Mouse (Mus musculus) A20 (cell line): ENCODE results near the gene Hoxa10.

Source experiments
- DNase-seq: peaks from one replicate; pipeline ENCODE4 v3.0.0-alpha.2; 2011; ENCODE audit warnings: low read depth, low spot score

Gene Hoxa10

DNA sequence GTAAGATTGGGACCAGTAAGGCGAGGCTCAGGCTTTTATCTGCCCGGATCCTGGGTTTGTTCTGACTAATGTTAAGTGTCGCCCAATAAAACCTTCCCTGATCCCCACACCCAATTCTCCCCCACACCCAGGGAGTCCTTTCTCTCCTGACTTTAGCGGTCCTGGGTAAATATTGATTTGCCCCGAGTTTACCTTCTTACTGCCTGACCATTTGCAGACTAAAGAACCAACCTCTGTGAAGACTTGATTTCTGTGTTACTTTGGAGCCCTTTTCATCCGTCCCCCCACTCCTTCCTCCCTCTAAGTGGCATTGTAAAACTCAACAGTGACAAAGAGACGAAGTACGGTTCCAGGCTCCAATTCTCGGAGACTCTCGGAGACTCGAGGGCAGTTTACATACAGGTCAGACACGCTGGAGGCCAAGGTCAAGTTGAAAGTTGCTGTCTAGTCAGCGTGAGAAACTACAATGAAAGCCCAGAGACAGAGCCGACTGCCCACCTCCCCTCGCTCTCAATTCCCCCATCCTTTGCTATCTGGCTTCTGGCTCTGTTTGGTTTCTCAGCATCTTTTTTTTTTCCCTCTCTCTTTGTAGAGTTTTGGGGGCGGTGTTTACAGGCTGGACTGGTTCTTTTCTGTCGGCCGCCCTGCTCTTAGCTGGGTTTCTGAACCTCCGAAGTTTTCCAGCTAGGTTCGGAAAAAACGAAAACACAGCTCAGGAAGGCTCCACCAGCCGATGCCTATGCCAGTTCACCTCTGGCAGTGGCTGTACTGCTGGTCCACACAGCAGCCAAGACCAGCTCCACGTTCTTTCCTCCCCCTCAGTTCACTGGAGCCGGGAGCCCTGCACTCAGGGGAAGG is 22.0 kb upstream of the Hoxa10 start:
- DNase-seq = no peak

DNA sequence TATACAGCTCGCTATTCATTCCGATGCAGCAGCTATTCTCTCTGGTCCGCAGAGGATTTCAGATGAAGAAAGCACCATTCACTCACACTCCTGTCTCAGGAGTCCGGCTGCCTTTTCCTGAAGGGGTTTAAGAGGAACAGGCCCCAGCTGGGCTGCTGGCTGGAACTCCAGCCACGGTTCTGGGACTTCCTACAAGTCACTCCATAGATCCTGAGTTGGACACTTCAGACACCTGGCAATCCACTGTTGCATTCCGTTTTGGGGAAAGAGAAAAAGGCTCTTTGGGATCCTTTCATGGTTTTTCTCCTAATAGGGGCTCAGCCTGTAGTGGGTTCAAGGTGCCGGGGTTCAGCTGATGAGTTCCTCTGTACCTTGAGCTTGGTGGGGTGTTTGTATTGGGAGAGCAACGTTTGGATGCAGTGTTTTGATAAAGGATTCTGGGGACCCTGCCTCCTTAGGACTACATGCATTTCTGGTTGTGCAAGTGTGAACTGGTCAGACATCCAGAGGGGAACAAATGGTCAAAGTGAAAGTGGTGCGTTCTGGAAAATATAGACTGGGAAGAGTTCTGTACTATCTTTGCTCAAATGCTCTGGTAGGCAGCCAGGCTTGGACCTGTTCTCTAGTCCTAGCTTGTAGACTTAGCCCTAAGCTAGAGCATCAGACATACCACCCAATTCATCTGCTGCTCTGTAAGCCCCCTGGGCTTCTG is 21.3 kb upstream of the Hoxa10 start:
- DNase-seq = peak; percentile 20

DNA sequence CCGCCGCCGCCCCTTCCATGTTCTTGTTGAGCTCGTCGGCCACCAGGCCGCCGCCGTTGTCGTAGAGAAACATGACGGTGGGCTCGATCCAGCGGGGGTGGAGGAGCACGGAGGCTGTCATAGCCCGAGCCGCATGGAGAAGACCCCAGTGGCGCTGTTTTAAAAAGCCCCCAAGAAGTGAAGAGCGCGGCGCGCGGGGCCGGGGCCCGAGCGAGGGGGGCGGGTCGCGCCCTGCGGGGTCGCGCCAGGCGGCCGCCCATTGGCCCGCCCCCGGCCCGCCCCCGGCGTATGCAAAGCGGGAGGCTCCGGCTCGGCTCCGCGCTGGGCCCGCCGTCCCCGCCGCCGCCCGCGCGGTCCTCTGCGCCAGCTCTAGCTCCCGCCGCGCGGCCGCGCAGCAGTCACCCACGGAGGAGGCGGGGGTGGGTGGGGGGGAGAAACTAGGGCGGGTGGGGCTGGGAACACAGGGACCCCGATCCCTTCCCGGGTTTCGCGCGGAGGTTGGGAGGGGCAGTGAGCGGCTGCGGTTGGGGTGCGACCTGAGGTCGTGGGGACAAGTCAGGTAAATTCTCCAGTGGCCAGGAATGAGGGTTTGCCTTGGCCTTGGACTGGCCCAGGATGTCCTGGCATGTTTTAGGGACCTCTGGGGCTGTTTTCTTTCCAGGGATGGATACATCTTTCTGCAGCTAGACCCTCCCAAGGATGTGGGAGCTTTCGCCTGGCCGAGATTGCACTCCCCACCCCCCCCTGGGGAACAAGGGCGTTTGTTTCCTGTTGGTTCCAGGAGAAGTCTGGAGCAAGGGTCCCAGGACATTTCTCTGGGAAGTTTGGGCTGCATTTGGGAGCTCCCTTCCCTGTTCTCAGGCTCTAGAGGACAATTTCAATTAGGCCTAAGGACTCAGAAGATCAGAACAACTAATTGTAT is 20.3 kb upstream of the Hoxa10 start, which contains the start of gene Hoxa13:
Hoxa13 (minus strand) TSS at position 227 of the 922 bp plus-strand sequence.
- DNase-seq = peak; percentile 88

DNA sequence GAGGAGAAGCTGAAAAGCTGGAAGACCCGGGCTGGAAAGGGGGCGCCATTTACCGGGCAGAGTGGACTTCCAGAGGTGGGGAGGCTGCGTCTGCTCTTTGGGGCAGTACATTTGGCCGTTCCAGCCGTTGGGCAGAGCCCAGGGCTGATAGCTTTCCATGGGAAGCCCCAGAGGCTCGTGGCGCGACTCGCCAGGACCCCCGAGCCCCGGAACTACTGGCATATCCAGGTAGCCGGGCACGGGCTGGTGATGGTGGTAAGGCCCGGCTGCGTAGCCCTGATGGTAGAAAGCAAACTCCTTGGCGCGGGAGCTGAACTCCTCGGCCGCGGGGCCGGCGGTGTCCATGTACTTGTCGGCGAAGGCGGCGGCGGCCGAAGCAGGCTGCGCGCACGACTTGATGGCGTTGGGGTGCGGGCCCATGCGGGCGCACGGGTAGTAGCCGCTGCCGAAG is 19.2 kb upstream of the Hoxa10 start:
- DNase-seq = peak; percentile 70

DNA sequence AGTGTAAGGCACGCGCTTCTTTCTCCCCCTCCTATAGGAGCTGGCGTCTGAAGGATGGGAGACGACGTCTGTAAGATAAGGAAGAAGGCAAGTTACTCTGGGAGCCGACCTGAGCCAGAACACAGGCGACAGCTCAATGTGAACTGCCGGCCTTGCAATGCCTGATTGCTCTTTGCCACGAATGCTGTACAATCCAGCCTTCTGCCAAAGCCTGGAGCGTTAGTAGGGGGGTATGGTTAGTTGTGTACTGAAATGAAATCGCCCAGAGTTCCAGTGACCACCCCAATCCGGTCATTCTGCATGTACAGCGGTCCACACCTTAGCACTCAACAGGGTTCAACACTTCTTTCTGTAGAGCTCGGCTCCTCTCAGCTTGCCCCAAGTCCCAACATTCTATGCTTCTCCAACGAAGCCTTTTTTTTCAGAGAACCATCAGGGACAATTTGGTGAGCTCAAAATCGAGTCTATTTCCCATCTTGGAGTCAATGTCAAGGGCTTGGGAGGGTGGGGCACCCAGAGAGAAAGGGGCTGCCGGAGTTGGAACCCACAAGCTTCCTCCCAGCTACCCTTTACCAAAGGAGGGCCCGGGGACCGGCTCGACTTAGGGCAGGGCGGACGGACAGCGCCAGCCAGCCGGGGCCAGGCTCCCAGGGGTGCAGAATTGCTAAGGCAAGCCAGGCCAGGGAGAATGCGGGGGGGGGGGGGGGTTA is 18.6 kb upstream of the Hoxa10 start:
- no peak for DNase-seq

DNA sequence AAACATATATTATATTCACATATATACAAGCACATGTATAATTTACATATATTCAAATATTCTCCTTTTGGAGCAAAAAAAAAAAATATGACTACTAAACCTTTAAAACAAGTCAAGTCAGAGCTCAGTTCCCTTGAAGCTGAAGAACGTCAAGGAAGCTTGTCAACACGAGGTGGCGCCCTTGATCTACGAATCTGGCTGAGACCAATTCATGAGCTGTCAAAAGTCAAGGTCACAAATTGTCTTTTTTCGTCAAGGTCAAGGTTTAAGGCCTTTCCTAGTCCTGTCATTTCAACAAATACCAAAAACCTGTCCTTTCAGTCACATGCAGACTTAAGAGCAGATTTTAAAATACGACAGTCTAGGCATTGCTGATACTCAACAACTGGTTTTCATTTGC is 16.3 kb upstream of the Hoxa10 start:
- DNase-seq = peak; percentile 83

DNA sequence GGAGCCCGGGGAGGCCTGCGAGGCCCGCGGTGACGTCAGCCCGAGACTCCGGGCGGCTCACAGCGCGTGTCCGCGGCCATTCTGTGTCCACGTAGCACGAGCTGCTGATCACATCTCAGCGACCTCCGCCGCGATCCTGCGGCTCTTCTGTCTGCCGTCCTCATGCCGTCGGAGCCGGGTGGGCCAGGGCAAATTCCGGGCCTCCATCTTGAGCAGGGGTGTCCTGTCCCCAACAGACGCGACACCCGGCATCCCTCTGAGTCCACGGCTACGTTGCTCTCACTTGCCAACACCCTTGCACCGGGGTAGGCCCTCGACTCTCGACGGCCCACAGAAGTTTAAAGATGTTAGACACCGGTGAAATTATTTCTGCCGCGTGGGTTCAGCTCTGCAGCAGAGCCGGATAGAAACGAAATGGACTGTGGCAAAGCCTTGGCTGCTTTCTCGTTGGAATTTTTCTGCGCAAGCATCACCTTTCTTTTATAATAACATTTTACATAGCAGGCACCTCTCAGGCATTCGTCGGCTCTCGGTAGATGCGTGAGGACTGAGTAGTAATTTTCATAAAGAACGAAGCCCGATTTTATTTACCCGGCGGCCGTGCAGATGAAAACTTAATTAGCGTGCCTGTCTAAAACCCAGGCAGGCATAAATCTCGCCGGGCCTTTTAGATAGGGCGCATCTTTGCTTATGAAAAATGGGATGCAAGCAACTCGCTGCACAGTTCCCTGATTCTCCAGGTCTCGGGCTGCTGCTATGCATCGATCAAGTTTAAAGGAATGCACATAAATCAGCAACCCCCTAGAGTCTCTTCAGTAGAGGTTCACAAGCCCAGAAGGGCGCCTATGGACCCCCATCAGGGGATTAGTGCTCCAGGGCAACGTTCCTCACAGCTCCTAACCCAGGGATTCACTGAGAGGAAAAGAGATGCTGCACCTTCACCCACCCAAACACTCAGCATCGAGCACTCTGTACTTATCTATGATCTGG is 13.2 kb upstream of the Hoxa10 start:
- DNase-seq = no peak

DNA sequence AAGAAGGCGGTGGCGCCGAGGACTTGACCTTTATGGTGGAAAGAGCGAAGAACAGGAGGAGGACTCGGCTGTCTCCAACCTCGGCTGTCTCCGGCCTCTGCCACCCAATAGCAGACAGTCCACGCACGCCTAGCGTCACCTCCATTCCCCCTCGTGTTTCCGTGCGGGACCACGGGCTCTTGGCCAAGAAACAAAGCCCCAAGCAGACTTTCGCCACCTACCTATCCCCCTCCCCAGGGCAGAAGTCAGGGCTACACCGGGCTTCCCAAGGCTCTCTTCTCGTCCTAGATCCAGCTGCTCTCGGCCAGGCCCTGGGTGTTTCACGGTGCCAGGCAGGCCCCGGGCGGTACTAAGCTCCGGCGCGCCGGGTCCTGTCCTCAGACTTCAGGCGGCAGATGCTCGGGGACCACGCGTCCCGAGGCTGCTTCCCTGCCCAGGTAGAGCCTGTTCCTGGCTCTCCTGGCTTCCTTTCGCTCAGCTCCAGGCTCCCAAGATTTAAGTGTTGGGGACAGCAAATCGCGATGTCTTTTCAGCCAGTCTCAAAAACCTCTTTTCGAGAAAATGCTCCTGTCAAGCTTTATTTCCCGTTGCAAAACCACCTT is 12.2 kb upstream of the Hoxa10 start:
- no peak for DNase-seq

DNA sequence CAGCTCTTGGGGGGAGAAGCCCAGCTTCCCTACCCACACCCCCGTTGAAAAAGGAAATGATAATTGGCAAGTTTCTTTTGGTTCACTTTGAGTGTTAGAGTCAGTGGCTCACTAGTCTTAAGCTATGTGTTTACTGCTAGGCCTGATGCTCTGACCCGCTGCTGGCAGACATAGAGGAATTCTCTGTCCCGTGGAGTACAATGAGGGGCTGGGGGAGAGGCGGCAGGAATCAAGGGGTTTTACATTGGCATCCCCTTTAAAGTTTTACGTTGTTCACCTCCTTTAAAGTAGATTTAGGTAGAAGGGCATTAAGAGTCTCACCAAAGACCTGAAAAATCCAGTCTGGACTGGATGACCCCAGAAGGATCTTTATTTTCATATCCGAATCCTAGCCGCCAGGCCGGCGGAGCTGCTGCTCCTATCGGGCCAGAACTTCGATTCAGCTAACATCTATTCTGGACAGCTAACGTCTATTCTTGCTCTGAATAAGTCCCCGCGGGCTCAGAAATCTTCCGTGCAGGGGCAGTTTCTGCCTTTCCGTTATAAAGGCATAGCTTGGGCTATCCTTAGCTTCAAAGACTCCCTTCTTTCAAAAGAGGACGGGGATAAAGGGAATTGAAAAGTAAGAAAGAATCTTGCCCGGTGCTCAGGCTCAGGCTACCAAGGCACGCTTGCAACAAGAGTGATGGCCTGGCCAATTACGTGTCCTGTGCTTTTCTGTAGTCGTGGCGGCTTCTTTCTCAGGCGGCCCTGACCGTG is 11.5 kb upstream of the Hoxa10 start:
- DNase-seq = no peak

DNA sequence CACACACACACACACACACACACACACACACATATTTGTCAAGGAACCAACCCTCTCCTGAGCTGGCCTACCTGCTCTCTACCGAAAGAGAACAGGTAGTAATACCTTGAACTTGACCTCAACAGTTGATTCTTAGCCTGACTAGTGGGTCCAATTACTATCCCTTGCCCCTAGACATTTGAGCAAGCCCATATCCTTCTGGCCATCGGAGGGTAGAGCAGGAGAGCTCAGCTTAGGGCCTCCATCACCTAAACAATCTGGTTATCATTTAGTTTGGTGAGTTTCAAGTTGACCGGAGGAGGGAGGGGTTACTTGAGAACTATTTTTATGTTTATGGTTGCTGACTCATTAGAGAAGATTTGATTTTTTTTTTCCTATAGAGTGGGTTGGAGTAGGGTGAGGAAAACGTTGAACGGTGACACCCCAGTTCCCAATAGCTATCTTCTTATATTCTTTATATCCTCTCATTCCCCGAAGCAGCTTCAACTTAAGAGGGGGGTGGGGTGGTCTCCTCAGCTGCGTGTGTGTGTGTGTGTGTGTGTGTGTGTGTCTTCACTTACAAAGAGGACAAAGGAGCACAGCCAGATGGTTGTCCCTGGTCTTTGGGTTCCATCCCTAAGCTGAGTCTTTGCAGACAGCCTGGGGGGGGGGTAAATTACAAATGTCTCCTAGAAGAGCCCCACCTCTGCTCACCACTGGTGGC is 10.7 kb upstream of the Hoxa10 start:
- no peak for DNase-seq

DNA sequence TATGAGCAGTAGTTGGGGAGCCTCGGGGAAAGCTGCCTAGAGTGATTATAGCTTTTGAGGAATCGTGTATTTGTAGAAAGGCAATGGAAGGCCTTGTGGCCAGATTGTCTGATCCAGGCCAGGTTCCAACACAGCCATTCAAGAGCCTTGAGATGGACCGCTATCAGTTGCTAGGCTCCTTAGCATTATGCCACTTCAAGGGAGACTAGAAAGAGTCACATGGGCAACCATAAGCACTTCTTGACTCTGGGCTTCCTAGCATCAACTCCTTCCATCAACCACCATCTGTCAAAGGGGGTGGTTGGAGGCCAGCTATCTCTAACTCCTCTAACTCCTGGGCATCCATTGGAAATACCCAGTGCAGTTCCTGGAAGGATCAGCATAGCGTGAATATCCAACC is 9.2 kb upstream of the Hoxa10 start:
- DNase-seq = no peak

DNA sequence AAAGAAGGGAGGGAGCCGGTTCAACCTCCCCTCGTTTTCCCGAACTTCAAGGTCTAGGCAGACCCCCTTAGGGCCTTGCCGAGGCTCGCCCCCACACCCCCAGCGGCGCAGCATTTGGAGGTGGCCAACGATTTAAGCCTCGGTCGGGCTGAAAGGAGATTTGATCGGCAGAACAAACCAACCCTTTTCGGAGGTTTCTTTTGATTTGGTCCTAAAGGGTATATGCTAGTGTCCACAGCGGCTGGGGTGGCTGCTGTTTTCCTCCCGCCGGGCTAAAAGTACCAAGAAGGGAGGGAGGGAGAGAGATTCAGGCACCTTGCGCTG is 8.7 kb upstream of the Hoxa10 start:
- no peak for DNase-seq

DNA sequence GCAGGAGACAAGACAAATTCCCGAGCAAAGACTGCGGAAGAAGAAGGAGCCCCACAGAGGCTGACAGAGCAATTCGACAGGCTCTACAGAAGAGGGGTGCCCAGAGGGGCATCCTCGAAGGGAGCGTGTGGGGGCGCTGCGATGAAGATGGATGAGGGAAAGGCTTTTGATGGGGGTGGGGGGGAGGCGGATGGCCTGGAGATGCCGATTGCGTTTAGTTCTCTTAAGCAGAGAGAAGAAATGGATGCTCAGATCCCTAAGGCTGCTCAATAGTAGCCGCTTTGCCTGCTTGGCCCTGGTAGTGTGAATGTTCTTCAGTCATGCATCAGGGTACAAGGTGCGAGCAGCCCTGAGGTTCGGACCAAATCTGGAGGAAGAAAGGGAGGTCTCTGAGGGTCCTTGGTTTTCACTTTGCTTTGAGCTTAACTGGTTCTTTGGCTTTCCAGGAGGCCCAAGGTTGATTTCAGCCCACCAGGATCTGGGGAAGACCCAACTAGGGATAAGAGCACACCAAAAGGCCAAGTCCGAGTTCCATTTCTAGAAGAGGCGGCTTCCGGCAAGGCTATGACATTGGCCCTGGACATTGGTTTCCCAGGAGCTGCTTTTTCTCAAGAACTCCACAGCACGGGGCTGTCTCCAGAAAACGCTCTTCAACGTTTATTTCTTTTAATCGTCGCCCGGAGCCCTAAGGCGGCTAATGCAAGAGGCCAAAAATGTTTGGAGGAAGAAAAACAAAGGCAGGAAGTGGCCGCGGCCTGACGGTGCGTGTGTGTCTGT is 8.2 kb upstream of the Hoxa10 start:
- no peak for DNase-seq

DNA sequence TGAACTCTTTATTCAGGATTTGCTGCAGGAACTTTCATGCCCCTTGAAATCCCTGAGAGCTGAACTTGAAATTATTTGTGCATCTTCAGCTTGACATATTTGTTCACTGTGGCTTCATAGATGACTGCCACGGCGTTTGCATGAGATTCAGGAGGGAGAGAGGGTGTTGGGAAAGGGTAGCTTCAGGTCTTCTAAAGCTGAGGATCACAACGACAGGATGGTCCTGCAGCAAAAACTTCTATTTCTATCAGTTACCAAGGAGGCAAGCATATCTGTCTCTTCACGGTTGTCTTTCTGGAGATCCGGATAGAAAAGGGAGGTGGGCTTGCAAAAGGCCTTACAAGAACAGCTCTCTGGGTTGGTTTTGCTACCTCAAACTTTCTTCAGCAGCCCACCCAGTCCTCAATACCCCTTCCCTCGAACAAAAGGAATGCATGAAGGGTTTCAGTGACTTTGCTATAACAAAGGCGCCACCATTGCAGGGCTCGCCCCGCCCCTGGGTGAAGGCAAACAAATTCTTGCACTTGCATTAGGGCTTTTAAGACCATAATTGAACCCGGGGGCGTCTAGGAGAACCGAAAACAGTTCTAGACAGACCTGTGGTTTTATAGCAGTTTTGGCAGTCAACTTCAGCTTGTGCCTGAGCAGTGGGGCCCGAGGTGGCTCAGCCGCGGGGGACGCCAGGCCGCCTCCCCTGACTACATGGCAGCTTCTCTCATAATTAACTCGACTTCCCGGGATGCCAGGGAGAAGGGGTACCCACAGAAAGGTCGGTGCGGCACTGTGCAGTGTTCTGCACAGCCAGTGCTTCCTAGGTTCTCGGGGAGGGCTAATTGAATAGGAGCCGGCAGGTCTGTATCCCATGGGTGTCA is 7.3 kb upstream of the Hoxa10 start:
- no peak for DNase-seq

DNA sequence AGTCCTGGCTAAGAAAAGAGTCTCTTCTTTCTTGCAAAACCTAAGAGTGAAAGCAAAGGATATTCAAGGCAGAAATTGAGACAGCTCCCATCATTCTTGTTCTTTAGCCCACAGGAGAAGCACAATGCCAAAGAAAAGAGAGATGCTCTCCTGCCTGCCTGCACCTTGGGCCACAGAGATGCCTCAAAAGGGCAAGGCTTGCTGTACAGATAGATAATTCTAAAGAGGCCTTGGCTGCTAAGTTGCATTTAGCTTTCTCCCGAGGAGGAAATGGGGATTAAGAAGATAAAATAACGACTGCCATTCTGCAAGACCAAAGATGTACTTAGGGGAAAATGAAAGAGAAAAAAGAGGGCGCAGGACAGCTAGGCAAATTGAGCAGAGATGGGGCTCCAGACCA is 6.3 kb upstream of the Hoxa10 start:
- DNase-seq = no peak

DNA sequence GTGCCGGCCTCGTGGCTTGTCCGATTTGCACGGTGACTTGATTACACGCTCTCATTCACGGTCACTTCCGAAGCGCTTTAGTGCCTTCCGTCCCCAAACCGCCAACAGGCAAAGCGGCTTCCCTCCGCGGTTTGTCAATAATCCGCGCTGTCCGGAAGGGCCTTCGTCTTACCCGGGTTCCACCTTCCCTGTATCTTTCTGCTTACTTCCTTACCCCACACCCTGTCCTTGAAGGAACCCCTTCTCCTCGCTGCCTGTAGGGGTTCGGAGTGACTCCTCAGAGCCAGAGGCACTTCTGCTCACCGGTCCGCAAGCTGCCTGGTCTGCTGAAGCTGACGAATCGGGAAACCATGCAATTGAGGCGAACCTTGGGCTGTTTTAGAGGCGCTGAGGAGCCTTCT is 5.7 kb upstream of the Hoxa10 start:
- DNase-seq = no peak

DNA sequence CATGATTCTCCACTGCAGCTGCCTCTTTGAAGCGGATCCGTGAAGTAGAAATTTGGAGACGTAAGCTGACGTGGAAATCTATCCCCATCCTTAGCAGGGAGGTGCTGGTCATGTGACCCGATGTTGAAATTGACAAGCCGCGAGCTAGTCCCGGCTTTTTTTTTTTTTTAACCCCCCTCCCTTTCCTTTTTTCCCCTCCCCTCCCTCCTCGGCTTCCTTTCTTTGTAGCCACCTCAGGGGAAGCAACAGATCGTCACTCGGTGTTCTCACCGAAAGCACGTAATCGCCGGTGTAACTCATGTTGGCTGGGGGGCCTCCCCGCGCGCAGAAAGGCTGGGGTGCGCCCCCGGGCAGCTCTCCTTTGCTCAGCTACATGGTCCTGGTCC is 5.1 kb upstream of the Hoxa10 start, which contains the start of gene Hoxa11:
Hoxa11 (minus strand) TSS at position 54 of the 386 bp plus-strand sequence.
- DNase-seq = no peak
